Mouse (Mus musculus) midbrain, postnatal 0 days (tissue): ENCODE measurements around the gene Cadm3. TPM values are rescaled to one million over a fixed set of nuclear protein-coding genes. Genes with fewer than 3 reads are reported as not detected.

Experiments used
- ATAC-seq: fragments of 200-750 bp; cut with Nextera tagmentation; 2 replicates; pipeline ENCODE4 v1.8.0; 2017; ENCODE audit warnings: moderate number of reproducible peaks, mild to moderate bottlenecking, moderate TSS enrichment, moderate library complexity; ENCODE audit not compliant: low FRiP score
- DNase-seq: peaks from one replicate; pipeline ENCODE4 v3.0.0-alpha.2; 2015; ENCODE audit warnings: low spot score
- H3K27ac ChIP-seq: fragments of 300-500 bp; sonication (generic); 2 replicates; pipeline ENCODE4 v1.5.1; 2014; ENCODE audit warnings: low read depth, mild to moderate bottlenecking, low read length, mixed read lengths
- H3K27me3 ChIP-seq: fragments of 300-500 bp; sonication (generic); 2 replicates; pipeline ENCODE4 v1.6.1; 2014; ENCODE audit warnings: low read length, control low read depth, mixed read lengths; ENCODE audit not compliant: insufficient read depth
- H3K36me3 ChIP-seq: fragments of 300-500 bp; sonication (generic); 2 replicates; pipeline ENCODE4 v1.6.1; 2014; ENCODE audit warnings: low read length, control low read depth, mixed read lengths; ENCODE audit not compliant: insufficient read depth
- H3K4me1 ChIP-seq: fragments of 300-500 bp; sonication (generic); 2 replicates; pipeline ENCODE4 v1.6.1; 2014; ENCODE audit warnings: mild to moderate bottlenecking, control low read depth, antibody characterized with exemption, low read length, mixed read lengths; ENCODE audit not compliant: insufficient read depth
- H3K4me2 ChIP-seq: fragments of 300-500 bp; sonication (generic); 2 replicates; pipeline ENCODE4 v1.6.1; 2014; ENCODE audit warnings: low read depth, mild to moderate bottlenecking, low read length, mixed read lengths; ENCODE audit not compliant: poor library complexity, severe bottlenecking
- H3K4me3 ChIP-seq: fragments of 300-500 bp; sonication (generic); 2 replicates; pipeline ENCODE4 v1.5.1; 2014; ENCODE audit warnings: low read depth, mild to moderate bottlenecking, low read length, moderate library complexity
- H3K9ac ChIP-seq: fragments of 300-500 bp; sonication (generic); replicated peaks from 2 replicates; pipeline ENCODE4 v1.6.1; 2014; ENCODE audit warnings: mild to moderate bottlenecking, low read length, moderate library complexity, mixed read lengths; ENCODE audit not compliant: poor library complexity, severe bottlenecking
- H3K9me3 ChIP-seq: fragments of 300-500 bp; sonication (generic); 2 replicates; pipeline ENCODE4 v1.6.1; 2016; ENCODE audit warnings: low read length, control low read depth
- CTCF ChIP-seq: IDR thresholded peaks from 2 replicates; pipeline ENCODE4 v1.5.1; 2016; ENCODE audit warnings: antibody characterized with exemption, mild to moderate bottlenecking
- WGBS: fragments of 180-500 bp; shearing (Covaris S2); extraction: QIAGEN DNeasy Blood & Tissue Kit; methylation state at CpG from one replicate; pipeline ENCODE4 v1.1.7; 2014; 5-methylcytosine and 5-hydroxymethylcytosine counted together
- polyA plus RNA-seq: library from polyadenylated mRNA; unstranded; fragments of >200 nt; fragmentation: Nextera tagmentation; extraction: Ambion mirVana; gene quantifications from 2 replicates; pipeline ENCODE4 v1.2.1, GENCODE M21; 2015
- total RNA-seq: library from RNA; depleted of rRNA; stranded (reverse); fragments of >200 nt; gene quantifications from 2 replicates; pipeline ENCODE4 v1.2.3, GENCODE M21; 2014

The Cadm3 gene
- total and polyA plus RNA-seq, 2 experiments from 2014 or later = 60.8 to 554 TPM

GRCm38 (mm10) chr1:173363436-173363835 lies 4.1 kb downstream of the Cadm3 start:
- 95% methylated on average over 2 of the region's 2 CpGs for WGBS
- peaks cover 19% of the 10 kb centered on the region; the same call in 1 of the 2 replicates for H3K4me1 ChIP-seq

DNA sequence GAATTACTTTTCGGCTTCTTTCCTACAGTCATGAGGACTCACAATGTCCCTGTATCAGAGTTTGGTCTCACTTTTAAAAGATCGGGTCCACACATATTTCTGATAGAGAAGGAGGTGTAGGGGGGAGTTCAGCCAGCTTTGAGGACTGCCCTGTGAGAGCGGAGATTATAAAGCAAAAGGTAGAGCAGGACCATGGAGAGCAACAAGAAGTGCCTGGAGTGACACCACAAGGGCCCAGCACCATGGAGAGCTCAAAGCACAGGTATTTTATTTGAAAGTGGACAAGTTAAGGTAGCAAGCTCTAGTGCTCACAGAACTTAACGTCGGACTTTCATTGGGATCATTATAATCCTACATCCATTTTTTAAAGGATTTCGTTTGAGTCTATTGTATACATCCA lies 5.8 kb downstream of the Cadm3 start:
- Histone ChIP-seq H3K4me3 (no peak overlapping the region), H3K9ac (no peak overlapping the region), H3K36me3 (peaks cover 7% of the 10 kb centered on the region; the same call in 1 of the 2 replicates), H3K27me3 (no peaks in the 10 kb centered on the region), H3K27ac (no peak overlapping the region), H3K4me1 (peaks cover 19% of the 10 kb centered on the region; the same call in 1 of the 2 replicates), H3K4me2 (no peak overlapping the region), H3K9me3 (no peaks in the 10 kb centered on the region)
- ATAC-seq (no peak), DNase-seq (no peak)
- no peak for TF ChIP-seq CTCF
- WGBS = 57% methylated on average over 6 of the region's 6 CpGs

More at GRCm38 (mm10) chr1:173363436-173363835, 4.1 kb downstream of the Cadm3 start:
- Histone ChIP-seq H3K9me3 (no peaks in the 10 kb centered on the region), H3K36me3 (no peaks in the 10 kb centered on the region), H3K4me2 (no peak overlapping the region), H3K9ac (no peak overlapping the region), H3K27me3 (no peaks in the 10 kb centered on the region), H3K27ac (no peak overlapping the region), H3K4me3 (no peak overlapping the region)
- DNase-seq (no peak), ATAC-seq (no peak)
- TF ChIP-seq CTCF = no peak

DNA sequence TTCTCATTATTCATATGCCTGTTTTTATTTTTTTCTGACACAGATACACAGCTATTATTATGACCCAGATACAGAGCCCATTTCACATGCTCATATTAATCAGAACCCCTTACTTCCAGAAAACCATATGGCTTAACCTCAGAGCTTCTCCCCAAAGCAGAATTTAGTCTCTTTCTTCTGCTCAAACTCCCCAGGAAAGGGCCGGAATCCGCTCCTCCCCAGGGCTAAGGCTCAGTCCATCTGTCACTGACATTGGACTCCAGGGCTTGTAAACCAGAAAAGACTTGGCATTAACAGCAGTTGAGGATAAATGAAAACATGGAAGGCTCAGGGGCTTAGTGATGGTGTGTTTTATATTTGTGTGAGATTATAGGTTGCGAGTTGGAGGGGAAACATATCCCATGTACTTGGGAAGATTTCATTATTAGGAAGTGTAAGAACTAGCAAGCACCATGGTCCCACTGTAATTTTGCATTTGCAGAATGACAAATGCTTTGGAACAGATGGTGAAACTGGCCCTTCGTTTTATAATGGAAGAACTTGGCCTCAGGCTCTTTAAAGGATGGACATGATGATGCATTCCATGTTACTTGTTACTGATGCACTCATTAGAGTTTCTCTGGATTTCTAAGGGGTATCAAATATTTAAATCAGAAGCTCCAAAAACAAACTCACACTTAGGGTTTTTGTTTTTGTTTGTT lies 7.8 kb downstream of the Cadm3 start:
- Histone ChIP-seq H3K27ac (no peak overlapping the region; the same call in 1 of the 2 replicates), H3K27me3 (no peaks in the 10 kb centered on the region), H3K36me3 (peaks cover 12% of the 10 kb centered on the region), H3K4me2 (no peak overlapping the region), H3K9me3 (no peaks in the 10 kb centered on the region), H3K9ac (peak overlapping the region; percentile 8; the same call in 1 of the 2 replicates), H3K4me1 (peaks cover 11% of the 10 kb centered on the region; the same call in 1 of the 2 replicates), H3K4me3 (no peak overlapping the region)
- ATAC-seq (no peak; the same call in 1 of the 2 replicates), DNase-seq (peak; percentile 46)
- TF ChIP-seq CTCF = no peak
- 51% methylated on average over 4 of the region's 4 CpGs for WGBS

- ATAC-seq (no peak), DNase-seq (no peak)
- Histone ChIP-seq H3K9ac (no peak overlapping the region), H3K27me3 (no peaks in the 10 kb centered on the region), H3K4me3 (no peak overlapping the region), H3K27ac (no peak overlapping the region), H3K4me1 (no peaks in the 10 kb centered on the region), H3K4me2 (no peak overlapping the region), H3K36me3 (peaks cover 12% of the 10 kb centered on the region), H3K9me3 (no peaks in the 10 kb centered on the region)
- WGBS = 39% methylated on average over 4 of the region's 4 CpGs
- no peak for TF ChIP-seq CTCF
Measured at GRCm38 (mm10) chr1:173357799-173358198, 9.7 kb downstream of the Cadm3 start.

DNA sequence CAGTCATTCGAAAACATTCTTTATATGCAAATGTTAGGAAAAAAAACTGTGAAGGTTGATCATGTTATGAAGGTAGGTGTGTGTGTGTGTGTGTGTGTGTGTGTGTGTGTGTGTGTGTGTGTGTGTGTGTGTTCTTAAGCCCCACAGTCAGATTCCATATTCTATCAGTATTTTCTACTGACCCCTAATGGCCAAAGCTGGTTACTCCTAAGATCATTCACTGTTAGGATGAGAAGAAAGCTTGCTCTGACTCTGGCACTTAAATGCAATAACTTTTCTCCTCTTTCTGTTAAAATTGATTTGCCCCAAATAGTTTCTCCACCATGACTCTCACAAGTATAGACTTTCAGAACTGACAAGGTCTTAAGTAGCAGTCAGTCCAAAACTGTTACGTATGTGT lies 10.8 kb downstream of the Cadm3 start:
- Histone ChIP-seq H3K27ac (no peak overlapping the region), H3K9me3 (no peaks in the 10 kb centered on the region), H3K27me3 (no peaks in the 10 kb centered on the region), H3K4me3 (no peak overlapping the region), H3K4me1 (no peaks in the 10 kb centered on the region), H3K36me3 (peaks cover 12% of the 10 kb centered on the region), H3K9ac (no peak overlapping the region), H3K4me2 (no peak overlapping the region)
- DNase-seq = peak; percentile 63
- WGBS = 90% methylated on average over 2 of the region's 2 CpGs
- ATAC-seq = no peak
- TF ChIP-seq CTCF = peak; percentile 70

DNA sequence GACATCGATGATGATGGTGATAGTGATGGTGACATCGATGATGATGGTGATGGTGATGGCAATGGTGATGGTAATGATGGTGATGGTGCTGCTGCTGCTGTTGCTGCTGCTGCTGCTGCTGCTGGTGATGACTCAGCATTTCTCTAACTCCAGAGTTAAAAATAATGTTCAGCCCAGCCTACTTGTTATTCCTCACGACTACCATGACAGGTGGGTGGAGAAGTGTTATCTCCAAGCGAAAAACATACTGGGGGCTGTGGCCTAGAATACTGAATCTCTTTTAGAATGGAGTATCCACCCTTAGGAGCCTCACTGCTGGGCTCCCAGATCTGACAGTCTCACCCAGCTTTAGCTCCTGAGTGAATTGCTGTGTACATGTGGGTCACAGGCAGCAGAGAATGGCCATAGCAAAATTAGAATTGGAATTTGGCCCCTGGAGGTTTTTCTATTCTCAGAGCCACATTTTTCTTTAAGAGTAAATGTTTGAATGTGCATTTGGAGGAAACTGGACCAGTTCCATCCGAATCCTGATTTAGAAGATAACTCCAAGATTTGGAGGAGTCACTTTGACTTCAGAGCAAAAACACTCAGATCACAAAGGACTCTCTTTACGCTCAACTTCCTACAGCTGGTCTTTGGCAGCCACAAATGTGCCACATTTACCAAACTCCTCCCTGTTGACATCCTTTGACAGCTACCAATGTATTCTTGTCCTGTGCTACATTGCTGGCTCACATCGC lies 12.2 kb downstream of the Cadm3 start:
- no peak for TF ChIP-seq CTCF
- no peak overlapping the region for H3K4me2 ChIP-seq
- DNase-seq (no peak), ATAC-seq (no peak)
- WGBS = 79% methylated on average over 7 of the region's 7 CpGs
- H3K27ac ChIP-seq = no peak overlapping the region
- peaks cover 12% of the 10 kb centered on the region for H3K36me3 ChIP-seq
- no peak overlapping the region for H3K9ac ChIP-seq
- H3K4me1 ChIP-seq = 0 out of 2 replicates have a peak, but pooled peaks cover 3% of the 10 kb centered on the region
- no peaks in the 10 kb centered on the region for H3K9me3 ChIP-seq
- no peaks in the 10 kb centered on the region for H3K27me3 ChIP-seq
- no peak overlapping the region for H3K4me3 ChIP-seq
